Mouse (Mus musculus) kidney, postnatal 0 days (tissue): Measurements from ENCODE around the gene Palm3. TPM values are rescaled to one million over a fixed set of nuclear protein-coding genes. Genes with fewer than 3 reads are reported as not detected.

ENCODE experiments used
- ATAC-seq: fragments of 200-750 bp; cut with Nextera tagmentation; replicated peaks from 2 replicates; pipeline ENCODE4 v1.8.0; 2017; ENCODE audit warnings: low read depth, moderate number of reproducible peaks, moderate TSS enrichment, moderate library complexity; ENCODE audit not compliant: low FRiP score
- DNase-seq: peaks from one replicate; pipeline ENCODE4 v3.0.0-alpha.2; 2016; ENCODE audit warnings: low spot score
- H3K27ac ChIP-seq: fragments of 300-500 bp; sonication (generic); 2 replicates; pipeline ENCODE4 v1.5.1; 2014; ENCODE audit warnings: mild to moderate bottlenecking
- H3K27me3 ChIP-seq: fragments of 300-500 bp; sonication (generic); 2 replicates; pipeline ENCODE4 v1.6.1; 2014; ENCODE audit warnings: low read length, mixed read lengths; ENCODE audit not compliant: insufficient read depth
- H3K36me3 ChIP-seq: fragments of 300-500 bp; sonication (generic); 2 replicates; pipeline ENCODE4 v1.6.1; 2014; ENCODE audit warnings: low read length, mixed read lengths; ENCODE audit not compliant: insufficient read depth
- H3K4me1 ChIP-seq: fragments of 300-500 bp; sonication (generic); replicated peaks from 2 replicates; pipeline ENCODE4 v1.6.1; 2014; ENCODE audit warnings: antibody characterized with exemption, low read length, mixed read lengths; ENCODE audit not compliant: insufficient read depth
- H3K4me2 ChIP-seq: fragments of 300-500 bp; sonication (generic); 2 replicates; pipeline ENCODE4 v1.6.1; 2014; ENCODE audit warnings: mild to moderate bottlenecking, low read length, moderate library complexity, mixed read lengths
- H3K4me3 ChIP-seq: fragments of 300-500 bp; sonication (generic); replicated peaks from 2 replicates; pipeline ENCODE4 v1.5.1; 2014; ENCODE audit warnings: low read depth, low read length
- H3K9ac ChIP-seq: fragments of 300-500 bp; sonication (generic); 2 replicates; pipeline ENCODE4 v1.6.1; 2014; ENCODE audit warnings: low read depth, low read length
- H3K9me3 ChIP-seq: fragments of 300-500 bp; sonication (generic); replicated peaks from 2 replicates; pipeline ENCODE4 v1.6.1; 2016; ENCODE audit warnings: low read length, inconsistent platforms, mixed read lengths
- CTCF ChIP-seq: IDR thresholded peaks from 2 replicates; pipeline ENCODE4 v1.5.1; 2016; ENCODE audit warnings: antibody characterized with exemption, low read depth, mild to moderate bottlenecking, moderate library complexity
- WGBS: fragments of 180-500 bp; shearing (Covaris S2); extraction: QIAGEN DNeasy Blood & Tissue Kit; methylation state at CpG from one replicate; pipeline ENCODE4 v1.1.7; 2014; 5-methylcytosine and 5-hydroxymethylcytosine counted together
- polyA plus RNA-seq: library from polyadenylated mRNA; unstranded; fragments of >200 nt; fragmentation: Nextera tagmentation; extraction: Ambion mirVana; gene quantifications from 2 replicates; pipeline ENCODE4 v1.2.1, GENCODE M21; 2015

Gene Palm3
- polyA plus RNA-seq, 1 experiment from 2014 or later: 12.7 TPM

GRCm38 (mm10) chr8:84009876-84010275, 11.4 kb upstream of the Palm3 start:
- Histone ChIP-seq H3K4me2 (0 out of 2 replicates have a peak overlapping the region, but pooled peaks have one; percentile 97), H3K4me3 (no peak overlapping the region), H3K36me3 (no peaks in the 10 kb centered on the region), H3K9ac (no peak overlapping the region), H3K27ac (no peak overlapping the region), H3K27me3 (peaks cover 24% of the 10 kb centered on the region), H3K4me1 (peaks cover 28% of the 10 kb centered on the region), H3K9me3 (no peaks in the 10 kb centered on the region)
- TF ChIP-seq CTCF: peak; percentile 99
- under 1% methylated on average over 11 of the region's 11 CpGs for WGBS
- ATAC-seq: no peak; the same call in 1 of the 2 replicates
- peak; percentile 94 for DNase-seq

GRCm38 (mm10) chr8:84010625-84011611, 10.4 kb upstream of the Palm3 start:
- DNase-seq: peak; percentile 71
- Histone ChIP-seq H3K9me3 (no peaks in the 10 kb centered on the region), H3K4me3 (peak overlapping the region; percentile 47), H3K36me3 (no peaks in the 10 kb centered on the region), H3K4me2 (peak overlapping the region; percentile 97), H3K4me1 (peaks cover 24% of the 10 kb centered on the region), H3K9ac (peak overlapping the region; percentile 57), H3K27ac (peak overlapping the region; percentile 50; the same call in 1 of the 2 replicates), H3K27me3 (peaks cover 24% of the 10 kb centered on the region)
- WGBS: 2% methylated on average over 83 of the region's 83 CpGs
- ATAC-seq: peak; percentile 26; the same call in 1 of the 2 replicates
- TF ChIP-seq CTCF: peak; percentile 69

GRCm38 (mm10) chr8:84011705-84012498, 9.4 kb upstream of the Palm3 start, which contains the start of gene 2210011C24Rik:
Gene 2210011C24Rik, minus strand, starts transcription at chr8:84012171.
- no peak for TF ChIP-seq CTCF
- peaks cover 24% of the 10 kb centered on the region for H3K27me3 ChIP-seq
- peak within 1 kb of the TSS; percentile 97 for H3K4me2 ChIP-seq
- peaks cover 24% of the 10 kb centered on the region for H3K4me1 ChIP-seq
- no peak for DNase-seq
- H3K9me3 ChIP-seq: no peaks in the 10 kb centered on the region
- H3K27ac ChIP-seq: peak within 1 kb of the TSS; percentile 50; the same call in 1 of the 2 replicates
- peak; percentile 73 for ATAC-seq
- peak within 1 kb of the TSS; percentile 47 for H3K4me3 ChIP-seq
- under 1% methylated on average over 45 of the region's 45 CpGs for WGBS
- H3K9ac ChIP-seq: peak within 1 kb of the TSS; percentile 57
- no peaks in the 10 kb centered on the region for H3K36me3 ChIP-seq

- Histone ChIP-seq H3K4me1 (peaks cover 24% of the 10 kb centered on the region), H3K4me2 (peak overlapping the region; percentile 97), H3K9me3 (no peaks in the 10 kb centered on the region), H3K9ac (peak overlapping the region; percentile 51), H3K4me3 (peak overlapping the region; percentile 10), H3K36me3 (no peaks in the 10 kb centered on the region), H3K27ac (no peak overlapping the region), H3K27me3 (peaks cover 24% of the 10 kb centered on the region)
- no peak for DNase-seq
- peak; percentile 58 for ATAC-seq
- 10% methylated on average over 35 of the region's 35 CpGs for WGBS
- no peak for TF ChIP-seq CTCF
These were observed 8.6 kb upstream of the Palm3 start for GRCm38 (mm10) chr8:84012499-84013165.

DNA sequence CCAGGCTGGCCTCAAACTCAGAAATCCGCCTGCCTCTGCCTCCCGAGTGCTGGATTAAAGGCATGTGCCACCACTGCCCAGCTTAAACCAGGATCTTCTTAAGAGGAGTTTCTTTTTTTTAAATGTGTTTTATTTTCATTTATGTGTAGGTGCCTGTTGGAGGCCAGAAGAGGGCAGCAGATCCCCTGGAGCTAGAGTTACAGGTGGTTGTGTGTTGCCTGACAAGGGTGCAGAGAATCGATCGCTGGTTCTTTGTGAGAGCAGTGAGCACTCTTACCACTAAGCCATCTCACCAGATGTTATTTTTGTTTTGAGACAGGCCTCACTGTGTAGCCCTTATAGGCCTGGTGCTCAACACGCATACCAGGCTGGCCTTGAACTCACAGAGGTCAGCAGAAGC, 5.4 kb upstream of the Palm3 start:
- 0 out of 2 replicates have a peak, but pooled peaks have one; percentile 10 for TF ChIP-seq CTCF
- no peak overlapping the region for H3K9ac ChIP-seq
- no peak overlapping the region for H3K4me3 ChIP-seq
- no peaks in the 10 kb centered on the region for H3K36me3 ChIP-seq
- no peak for DNase-seq
- H3K4me2 ChIP-seq: no peak overlapping the region
- ATAC-seq: no peak
- peaks cover 16% of the 10 kb centered on the region for H3K27me3 ChIP-seq
- H3K4me1 ChIP-seq: peaks cover 18% of the 10 kb centered on the region
- H3K9me3 ChIP-seq: no peaks in the 10 kb centered on the region
- H3K27ac ChIP-seq: no peak overlapping the region
- 97% methylated on average over 5 of the region's 5 CpGs for WGBS
